Mouse (Mus musculus): ENCODE results near the gene Edrf1.

DNA sequence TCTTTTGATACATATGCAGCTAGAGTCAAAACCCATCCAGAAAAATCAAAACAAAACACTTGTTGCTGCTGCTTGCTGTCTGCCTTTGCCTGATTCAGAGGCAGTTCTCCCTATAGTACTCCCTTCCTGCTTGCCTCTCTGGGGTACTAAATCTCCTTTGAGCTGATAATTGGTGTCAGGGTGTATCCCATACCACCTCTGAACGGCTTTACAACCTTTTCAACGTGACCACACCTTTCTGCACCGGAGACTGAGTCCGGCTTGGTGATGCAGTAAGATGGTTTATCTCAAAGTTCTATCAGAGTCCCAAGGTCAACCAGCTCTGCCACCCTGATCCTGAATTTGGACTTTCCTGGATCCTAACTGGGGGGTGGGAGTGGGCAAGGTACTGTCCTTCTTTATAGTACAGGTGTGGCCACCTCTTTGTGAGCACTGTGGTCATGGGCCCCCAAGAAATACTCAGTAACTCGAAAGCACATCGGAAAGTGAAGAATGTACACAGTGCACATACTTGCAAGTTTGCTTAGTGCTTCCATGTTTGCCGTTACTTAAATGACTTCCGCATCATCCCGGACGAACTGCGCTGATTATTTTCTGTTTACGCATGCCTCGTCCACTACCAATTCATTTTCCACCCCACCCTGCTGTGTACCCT is 32.8 kb upstream of the Edrf1 start:
- TF ChIP-seq CTCF (IDR thresholded peaks at IDR 0.05; ENCODE audit: low read depth): no peak
- no peak for TF ChIP-seq EP300 (IDR thresholded peaks at IDR 0.05; ENCODE audit: low read depth)

Data from liver, embryonic 14.5 days (tissue).